20 mouse cellular contexts compared by ENCODE assay signal in the genomic region with DNA sequence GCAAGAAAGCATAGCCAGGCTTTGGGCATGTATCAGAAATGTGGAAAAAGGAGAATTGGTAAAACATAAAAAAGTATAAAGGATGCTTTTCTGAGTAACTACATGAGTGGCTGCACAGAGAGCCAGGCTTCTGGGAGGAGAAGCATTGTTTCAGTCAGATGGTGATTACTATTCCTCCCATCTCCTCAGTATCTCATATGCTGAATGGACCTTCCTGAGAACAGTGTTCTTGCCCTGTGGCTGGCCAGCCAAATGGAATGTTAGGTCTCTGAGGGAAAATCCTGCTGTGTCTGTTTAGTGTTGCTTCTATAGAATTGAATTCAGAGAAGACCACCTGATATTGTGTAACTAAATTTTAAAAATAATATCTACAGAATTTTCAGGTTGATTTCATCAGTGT.
"Had no signal": no experiment of that assay in that cellular context is flagged by ENCODE, and none has a peak within 500 bp of the region (broad histone marks: within the 10 kb centered on the region; RNA-seq: fewer than 3 reads in every experiment).

No protein-coding gene starts in this region.

- H3K4me3 ChIP-seq: layer of hippocampus, adult 2 months; limb, embryonic 10.5 days; limb, embryonic 13.5 days; liver, embryonic 12.5 days; liver, embryonic 15.5 days; lung, embryonic 15.5 days; megakaryocyte, embryonic 14.5 days; neural tube, embryonic 12.5 days; neural tube, embryonic 15.5 days had no signal

- DNase-seq: kidney, adult 18-20 months; kidney, adult 9 months; kidney, postnatal 14 days; layer of hippocampus, adult 9-11 months; liver; lung, adult 18-20 months; lung, postnatal 10 days; lung, postnatal 36 days; thymus, adult 18-20 months; thymus, postnatal 36 days had no signal

- H3K27ac ChIP-seq: layer of hippocampus, adult 2 months; limb, embryonic 10.5 days; limb, embryonic 13.5 days; liver, embryonic 12.5 days; liver, embryonic 15.5 days; lung, embryonic 15.5 days; neural tube, embryonic 12.5 days; neural tube, embryonic 15.5 days had no signal

- H3K9ac ChIP-seq: limb, embryonic 13.5 days; liver, embryonic 12.5 days; liver, embryonic 15.5 days; lung, embryonic 15.5 days; neural tube, embryonic 12.5 days; neural tube, embryonic 15.5 days had no signal

- ATAC-seq: intestine, embryonic 16.5 days; liver, embryonic 12.5 days had no signal

- H3K27me3 ChIP-seq: limb, embryonic 13.5 days; liver, embryonic 12.5 days; liver, embryonic 15.5 days; lung, embryonic 15.5 days; megakaryocyte, embryonic 14.5 days; neural tube, embryonic 12.5 days; neural tube, embryonic 15.5 days had no signal

- H3K4me2 ChIP-seq: limb, embryonic 13.5 days; liver, embryonic 12.5 days; liver, embryonic 15.5 days; lung, embryonic 15.5 days; neural tube, embryonic 12.5 days; neural tube, embryonic 15.5 days had no signal

- H3K9me3 ChIP-seq: limb, embryonic 10.5 days; limb, embryonic 13.5 days; liver, embryonic 12.5 days; liver, embryonic 15.5 days; lung, embryonic 15.5 days; megakaryocyte, embryonic 14.5 days; neural tube, embryonic 12.5 days; neural tube, embryonic 15.5 days had no signal

- H3K4me1 ChIP-seq: limb, embryonic 10.5 days; limb, embryonic 13.5 days; liver, embryonic 12.5 days; liver, embryonic 15.5 days; lung, embryonic 15.5 days; megakaryocyte, embryonic 14.5 days; neural tube, embryonic 12.5 days; neural tube, embryonic 15.5 days had no signal

- H3K36me3 ChIP-seq: limb, embryonic 10.5 days; limb, embryonic 13.5 days; liver, embryonic 12.5 days; liver, embryonic 15.5 days; lung, embryonic 15.5 days; neural tube, embryonic 12.5 days; neural tube, embryonic 15.5 days had no signal
